Mouse (Mus musculus) gastrocnemius, postnatal 25 days (tissue): Measurements from ENCODE around the gene Nrxn2. TPM values are rescaled to one million over a fixed set of nuclear protein-coding genes. Genes with fewer than 3 reads are reported as not detected.

Experiments
- DNase-seq: peaks from one replicate; pipeline ENCODE4 v3.0.0; 2022
- total RNA-seq, 2 experiments: library from RNA; stranded (reverse); gene quantifications; 1 replicate in 1 of 2; 2 replicates in 1 of 2; pipeline ENCODE4 v1.2.3; 2021

The Nrxn2 gene
- total RNA-seq, 2 experiments from 2014 or later: 0.91 to 1.4 TPM

DNA sequence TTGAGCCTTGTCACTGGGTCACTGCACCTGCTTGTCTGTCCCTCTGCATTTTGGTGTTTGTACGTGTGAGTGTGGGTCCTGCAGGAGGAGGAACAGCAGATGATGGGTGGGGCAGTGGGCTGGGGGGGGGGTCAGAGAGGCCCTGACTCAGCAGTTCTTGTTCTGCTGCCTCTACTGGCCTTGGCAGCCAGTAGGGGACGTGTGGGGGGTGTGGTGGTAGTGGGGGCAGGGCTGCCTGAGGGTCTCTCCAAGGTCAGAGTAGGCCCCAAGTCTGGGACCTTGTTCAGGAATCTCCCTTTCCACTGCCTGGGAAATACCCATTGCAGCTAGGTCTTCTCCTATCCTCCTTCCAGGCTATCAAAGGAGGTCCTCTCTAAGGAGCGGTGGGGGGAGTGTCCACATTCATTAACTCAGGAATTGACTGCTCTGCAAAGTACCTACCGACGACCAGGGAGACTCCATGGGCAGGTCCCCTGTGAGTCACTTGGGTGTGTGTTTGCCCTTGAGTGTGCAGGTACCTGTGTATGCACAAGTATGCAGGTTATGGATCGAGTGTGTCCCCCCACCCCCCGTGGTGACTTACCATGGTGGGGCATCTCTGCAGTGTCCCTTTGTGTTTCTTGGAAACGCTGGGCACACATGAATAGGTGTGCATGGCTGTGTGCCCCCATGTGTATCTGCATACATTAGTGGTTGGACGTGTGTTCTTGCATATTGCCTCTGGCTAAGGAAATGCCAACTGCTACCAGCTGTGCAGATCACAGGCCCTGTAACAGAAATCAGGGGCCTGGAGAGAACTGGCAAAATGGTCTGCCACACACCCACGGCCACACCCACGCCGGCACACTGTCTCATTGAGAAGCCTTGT, 1.4 kb upstream of the Nrxn2 start:
- DNase-seq: no peak

DNA sequence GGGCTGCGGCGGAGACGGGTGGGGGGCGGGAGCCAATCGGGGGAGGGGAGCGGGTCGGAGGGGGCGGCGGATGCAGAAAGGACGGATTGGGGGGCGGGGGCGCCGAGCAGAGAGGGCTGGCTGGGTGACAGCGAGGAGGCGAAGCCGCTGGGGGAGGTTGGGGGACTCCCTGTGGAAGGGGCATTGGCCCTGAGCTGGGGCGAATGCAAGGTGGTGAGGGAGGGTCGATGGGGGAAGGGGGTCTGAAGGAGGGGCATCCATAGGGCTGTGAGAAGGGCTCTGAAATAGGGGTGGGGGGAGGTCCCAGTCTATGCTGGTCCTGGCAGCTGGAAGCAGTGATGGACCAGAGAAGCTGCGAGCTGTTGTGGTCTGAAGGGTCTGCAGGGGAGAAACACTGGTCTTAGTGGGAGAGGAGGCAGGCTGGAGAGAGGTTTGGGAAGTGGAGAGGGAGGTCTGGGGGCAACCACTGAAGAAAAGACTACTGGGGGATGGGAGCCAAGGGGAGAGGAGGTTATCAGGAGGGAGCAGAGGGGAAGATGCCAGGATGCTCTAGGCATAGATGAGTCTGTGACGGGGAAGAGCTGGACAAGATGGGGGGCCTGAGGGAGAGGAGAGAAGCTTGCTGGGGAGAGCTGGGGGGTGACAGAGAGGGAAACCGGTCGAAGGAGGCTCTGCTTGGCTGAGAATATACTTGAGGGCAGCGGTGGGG, 607 bp downstream of the Nrxn2 start:
- no peak for DNase-seq

DNA sequence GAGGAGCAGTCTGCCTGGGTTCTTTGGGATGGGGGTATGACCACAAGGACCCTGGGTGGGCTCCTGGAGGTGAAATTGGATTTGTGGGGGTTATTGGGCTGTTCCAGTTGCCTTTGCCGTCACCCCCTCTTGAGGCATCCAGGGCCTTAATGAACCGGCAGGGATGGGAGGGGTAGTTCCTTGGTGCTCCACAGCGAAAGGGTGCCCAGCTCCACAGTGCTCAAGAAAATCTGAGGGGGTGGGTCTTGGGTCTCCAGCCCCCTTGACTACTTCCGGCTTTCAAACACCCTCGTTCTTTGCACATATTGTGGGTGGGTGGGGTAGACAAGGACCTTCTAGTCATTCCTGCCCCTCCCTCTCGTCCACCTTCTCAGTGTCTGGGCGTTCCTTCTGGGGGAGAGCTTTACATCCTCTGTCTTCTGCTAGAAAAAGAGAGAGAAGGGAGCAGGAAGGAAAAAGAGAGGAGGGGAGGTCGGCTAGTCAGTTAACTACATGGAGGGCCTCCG, 1.3 kb downstream of the Nrxn2 start:
- DNase-seq: no peak

DNA sequence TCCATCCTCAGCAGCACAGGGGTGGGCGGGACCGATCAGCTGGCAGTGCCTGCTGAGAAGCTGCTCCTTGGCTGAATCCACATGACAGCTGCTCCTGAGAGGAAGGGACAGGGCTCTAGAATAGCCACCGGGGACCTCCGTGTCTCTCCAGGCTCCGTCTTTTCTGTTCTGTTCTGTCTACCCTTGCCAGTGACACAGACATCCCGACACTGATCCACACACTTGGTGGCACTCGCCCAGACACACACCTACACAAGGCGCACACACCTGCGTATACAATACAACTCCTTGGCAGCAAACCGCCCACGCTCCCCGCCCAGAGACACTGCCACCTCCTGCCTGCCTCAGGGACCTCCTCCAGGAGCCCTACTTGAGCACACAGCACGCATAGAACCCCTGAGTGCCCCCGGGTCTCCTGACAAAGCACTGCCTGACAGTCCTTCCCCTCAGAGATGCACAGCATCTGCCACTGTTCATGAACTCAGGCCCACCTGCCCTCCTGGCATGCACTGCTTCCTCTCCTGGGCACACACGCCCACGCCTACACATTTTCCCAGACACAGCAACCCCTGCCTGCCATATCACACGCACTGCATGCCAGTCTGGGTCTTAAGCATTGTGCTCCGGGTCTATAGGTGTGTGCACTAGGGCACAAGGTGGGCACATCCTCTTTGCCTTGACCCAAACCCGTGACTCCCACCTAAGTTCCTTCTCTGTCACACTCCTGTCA, 2.1 kb downstream of the Nrxn2 start:
- DNase-seq: no peak

DNA sequence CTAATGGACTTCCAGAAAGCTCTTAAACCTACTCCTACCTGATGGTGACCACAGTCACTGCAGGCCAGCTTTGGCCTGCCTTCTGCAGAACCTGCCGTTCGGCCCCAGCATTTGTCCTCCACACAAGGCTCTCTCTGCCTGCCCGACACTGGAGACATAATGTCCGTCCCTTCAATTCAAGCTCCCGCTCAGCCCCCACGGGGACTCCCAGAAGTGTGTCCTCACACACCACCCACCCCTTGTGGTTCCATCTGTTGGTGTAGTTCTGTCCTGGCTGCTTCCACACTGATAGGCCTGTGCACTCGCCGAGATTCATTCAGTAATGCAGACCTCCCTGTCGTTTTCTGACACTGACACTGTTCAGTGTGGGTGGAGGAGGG, 2.7 kb downstream of the Nrxn2 start:
- no peak for DNase-seq

DNA sequence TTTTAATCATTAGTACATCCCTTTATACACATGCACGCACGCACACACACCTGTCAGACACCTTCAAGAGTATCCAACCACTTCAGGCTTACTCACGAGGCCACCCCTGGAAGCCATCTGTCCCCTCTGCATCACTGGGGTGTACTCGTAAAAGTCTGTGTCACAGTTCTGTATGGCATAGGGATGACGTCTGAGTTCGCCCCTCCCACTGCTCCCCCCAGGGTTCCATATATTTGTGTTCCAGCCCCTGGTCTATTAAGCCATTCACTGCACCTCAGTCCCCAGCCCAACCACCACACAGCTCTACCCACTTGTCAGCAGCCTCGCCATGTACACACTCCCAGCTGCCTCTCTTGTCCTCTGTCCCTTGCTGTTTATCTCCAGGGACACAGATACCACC, 3.5 kb downstream of the Nrxn2 start:
- DNase-seq: no peak

DNA sequence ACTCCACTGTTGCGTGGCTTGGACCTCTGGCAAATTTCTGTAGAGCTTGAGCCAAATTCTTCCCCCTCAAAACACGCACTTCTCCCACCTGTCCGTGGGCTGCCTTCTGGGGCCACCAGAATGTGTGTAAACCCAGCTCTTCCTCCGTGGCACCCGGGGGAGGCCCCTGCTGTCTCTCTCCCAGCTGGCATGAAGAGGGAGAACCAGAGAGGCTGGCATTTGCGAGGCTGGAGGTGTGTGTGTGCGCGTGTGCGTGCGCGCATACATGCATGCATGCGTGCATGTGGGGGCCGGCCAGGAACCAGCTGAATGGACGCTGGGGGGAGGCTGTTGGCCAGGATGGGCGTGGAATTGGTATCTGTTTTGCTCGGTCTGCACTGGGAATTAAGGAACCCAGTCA, 4.7 kb downstream of the Nrxn2 start:
- no peak for DNase-seq

DNA sequence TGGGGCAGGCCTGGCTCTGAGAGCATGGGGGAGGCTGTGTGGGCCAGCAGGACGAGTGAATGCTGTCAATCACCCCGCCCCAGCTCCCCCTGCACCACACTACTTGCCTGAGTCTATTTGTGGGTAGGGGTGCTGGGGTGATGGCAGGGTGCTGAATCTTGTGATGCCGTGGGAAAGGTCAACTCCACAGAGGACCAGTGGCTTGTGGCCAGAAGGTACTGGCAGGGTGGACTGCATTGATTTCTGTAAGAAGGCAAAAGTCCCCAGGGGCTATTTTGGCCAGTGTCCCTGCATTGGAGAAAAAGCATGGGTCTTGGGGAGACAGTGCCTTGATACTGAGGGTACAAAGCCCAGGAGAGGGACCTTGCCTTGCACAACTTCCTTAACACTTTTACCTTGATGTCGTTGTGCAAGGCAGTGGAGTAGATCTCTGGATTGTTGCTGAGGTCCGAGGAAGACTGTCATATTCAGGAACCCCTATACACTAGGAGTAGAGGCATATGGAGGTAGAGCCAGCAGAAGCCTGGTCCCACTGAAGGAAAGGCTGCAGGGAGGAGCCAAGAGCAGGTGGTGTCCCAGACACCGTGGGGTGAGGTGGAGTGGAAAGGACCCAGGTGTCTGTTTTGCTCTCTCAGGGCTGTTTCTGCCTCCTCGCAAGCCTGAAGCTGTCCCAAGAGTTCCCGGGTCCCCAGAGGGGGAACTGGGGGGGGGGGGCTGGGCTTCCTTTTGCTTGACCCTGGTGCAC, 5.8 kb downstream of the Nrxn2 start:
- DNase-seq: no peak

DNA sequence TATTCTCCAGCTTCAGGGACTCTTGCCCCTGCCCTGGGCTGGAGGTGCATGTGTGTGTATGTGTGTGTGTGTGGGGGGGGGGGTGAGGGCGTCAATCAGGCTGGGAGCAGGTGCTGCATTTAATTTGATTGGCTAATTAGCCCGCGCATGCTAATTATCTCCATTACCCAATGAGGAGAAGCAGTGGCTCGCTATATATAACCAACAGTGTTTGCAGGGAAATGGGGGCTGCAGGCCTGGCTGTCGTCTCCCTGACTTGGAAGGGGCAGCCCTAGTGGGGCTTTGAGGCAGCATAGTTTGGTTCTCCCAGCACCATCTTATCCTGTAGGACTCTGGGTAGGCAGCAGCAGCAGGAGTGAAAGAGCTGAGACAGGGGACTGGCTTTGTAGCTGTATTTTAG, 7.1 kb downstream of the Nrxn2 start:
- no peak for DNase-seq

DNA sequence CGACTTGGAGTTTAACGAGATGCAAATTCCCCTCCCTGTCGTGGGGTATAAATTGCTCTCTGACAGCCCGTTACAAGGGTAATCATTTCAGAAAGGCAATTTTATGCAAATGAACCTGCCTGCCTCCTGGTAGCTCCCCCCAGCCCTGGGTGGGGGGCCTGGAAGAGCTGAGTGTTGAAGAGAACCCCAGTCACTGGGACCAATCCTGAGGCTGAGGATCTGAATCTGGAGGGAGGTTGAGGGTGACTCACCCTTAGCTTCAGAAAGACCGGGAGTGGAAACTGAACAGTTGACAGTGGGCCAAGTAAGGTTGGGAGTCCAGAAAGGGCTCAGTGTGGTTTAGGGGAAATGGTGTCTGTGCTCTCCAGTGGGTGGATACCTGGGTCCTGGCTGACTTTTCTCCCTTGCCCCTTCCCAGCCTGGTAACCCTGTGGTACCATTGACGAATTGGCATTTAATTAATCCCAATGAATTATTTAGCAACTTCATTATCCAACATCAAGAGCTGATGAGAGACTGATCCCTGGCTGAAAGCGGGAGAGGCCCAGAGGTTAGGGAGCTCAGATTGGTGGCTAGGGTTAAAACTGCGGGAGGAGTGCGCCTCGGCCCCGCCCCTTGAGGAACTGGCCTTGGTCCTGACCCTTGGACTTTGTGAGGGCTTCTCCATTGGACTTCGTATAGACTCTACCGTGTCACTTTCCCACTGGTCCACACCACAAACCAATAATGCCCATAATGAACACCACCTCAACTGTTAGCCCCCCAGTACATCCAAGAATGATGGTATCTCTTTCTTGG, 8.4 kb downstream of the Nrxn2 start:
- no peak for DNase-seq

DNA sequence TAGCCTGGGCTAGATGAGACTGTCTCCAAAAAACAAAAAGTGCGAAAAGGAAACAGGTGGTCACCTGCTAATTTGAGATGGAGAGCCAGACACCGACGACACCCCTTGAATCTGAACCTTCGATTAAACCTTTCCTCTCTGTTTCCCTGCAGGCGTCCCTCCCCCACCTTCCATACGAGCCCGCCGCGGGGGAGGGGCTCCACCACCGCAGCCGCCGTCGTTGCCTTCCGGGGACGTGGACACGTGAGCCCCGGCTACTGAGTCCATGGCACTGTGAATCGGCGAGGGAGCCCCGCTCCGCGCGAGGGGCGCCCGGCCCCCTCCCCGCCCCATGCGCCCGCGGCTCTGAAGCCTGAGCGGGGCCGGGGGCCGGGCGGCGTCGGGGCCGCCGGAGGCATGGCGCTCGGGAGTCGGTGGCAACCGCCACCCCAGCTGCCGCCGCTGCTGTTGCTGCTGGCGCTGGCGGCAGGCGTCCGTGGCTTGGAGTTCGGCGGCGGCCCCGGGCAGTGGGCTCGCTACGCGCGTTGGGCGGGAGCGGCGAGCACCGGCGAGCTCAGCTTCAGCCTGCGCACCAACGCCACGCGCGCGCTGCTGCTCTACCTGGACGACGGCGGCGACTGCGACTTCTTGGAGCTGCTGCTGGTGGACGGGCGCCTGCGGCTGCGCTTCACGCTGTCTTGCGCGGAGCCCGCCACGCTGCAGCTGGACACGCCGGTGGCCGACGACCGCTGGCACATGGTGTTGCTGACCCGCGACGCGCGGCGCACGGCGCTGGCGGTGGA, 9.3 kb downstream of the Nrxn2 start:
- no peak for DNase-seq

DNA sequence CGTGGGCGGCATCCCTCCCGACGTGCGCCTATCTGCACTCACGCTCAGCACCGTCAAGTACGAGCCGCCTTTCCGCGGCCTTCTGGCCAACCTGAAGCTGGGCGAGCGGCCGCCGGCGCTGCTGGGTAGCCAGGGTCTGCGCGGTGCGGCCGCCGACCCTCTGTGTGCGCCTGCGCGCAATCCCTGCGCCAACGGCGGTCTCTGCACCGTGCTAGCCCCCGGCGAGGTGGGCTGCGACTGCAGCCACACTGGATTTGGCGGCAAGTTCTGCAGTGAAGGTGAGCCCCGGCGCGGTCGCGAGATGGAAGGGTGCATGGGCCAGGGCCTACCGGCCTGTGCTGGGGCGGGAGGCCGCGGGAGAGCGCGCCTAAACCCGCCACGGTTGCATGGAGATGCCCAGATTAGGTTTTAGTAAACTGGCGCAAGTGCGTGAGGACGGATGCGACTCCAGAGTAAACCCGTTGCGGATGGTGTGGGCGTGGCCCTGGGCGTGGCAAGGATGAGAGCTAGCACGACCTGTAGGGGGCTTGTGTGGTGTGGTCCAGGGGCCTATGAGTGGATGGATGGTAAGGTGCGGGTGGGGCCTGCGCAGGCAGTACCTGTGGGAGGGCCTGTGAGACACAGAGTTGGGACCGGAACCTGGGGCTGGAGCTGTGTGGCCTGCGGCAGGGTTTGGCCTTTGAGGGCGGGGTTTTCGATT, 10.1 kb downstream of the Nrxn2 start:
- no peak for DNase-seq

DNA sequence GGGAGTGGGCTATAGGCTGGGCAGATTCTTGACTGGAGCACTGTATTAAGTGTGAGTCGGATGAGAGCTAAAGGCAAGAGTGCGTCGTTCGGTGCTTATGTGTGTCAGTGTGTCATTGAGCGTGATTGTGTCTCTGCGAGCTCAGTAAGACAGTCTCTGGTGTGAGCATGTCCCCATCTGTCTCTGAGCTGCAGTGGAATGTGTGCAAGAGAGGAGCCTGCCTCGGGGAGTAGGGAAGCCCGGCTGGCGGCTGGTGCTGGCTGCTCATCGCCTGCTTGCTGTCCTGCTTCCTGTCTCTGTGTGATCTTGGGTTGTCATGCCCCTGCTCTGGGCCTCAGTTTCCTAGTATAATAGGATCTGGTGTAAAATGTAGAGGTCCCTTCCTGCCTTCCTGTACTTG, 24.5 kb downstream of the Nrxn2 start:
- DNase-seq: no peak

DNA sequence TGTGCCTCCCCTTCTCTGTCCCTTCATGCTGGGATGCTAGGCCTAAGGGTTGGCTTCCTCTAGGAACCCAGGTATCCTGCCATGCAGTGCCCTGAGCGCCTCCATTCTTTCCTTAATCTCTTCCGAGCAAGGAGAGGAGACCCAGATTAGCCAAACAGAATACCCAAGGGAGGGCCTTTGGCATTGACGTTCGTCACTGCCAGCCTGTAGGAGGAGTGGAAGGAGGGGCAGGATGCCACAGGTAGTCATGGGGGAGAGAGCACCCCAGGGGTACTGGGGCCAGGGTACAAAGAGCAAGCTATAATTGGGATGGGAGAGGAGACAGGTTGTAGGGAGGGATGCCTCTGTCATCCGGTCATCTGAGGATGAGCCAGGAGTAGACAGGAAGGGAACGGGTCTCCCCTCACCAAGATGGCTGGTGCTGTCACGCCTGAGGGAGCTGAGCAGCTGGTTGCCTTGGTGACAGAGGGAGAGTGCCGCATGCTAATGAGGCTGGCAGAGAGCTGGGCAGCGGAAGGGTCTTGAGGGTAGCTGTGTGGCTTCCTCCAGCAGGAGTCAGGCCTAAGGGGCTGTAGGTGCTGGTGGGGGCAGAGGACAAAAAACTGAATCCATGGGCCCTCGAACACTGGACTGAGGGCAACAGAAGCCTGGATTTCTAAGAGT, 27.4 kb downstream of the Nrxn2 start:
- DNase-seq: no peak

DNA sequence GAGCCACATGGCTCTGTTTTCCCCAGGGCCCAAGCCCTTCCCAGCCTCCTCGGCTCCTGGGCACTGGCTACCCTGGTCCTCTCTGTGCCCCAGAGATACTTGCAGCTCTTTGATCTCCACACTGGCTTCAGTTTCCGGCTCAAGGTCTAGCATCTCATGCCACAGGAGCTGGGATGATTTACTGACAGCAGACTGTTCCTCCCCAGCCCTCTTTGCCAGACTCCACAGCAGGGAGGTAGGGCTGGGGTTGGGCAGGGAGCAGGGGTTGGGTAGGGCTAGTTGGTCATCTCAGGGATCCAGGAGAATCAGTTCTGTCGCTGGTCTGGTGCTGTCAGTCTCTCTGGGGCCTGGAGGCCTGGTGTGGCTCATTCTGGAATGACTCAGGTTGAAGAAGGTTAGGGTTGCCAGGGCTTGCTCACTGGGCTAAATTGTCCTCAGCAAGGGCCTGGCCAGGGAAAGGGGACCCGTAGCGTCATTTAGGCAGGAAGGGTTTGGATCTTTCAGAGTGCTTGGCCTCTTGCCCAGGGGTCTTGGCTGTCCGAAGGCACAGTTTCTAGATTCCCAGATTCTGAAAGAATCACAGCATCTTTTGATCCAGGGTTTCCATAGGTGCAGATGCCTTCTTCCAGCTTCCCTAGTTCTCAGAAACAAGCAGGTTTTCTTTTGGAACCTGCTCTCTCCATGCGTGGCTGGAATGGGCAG, 28.4 kb downstream of the Nrxn2 start:
- DNase-seq: no peak

DNA sequence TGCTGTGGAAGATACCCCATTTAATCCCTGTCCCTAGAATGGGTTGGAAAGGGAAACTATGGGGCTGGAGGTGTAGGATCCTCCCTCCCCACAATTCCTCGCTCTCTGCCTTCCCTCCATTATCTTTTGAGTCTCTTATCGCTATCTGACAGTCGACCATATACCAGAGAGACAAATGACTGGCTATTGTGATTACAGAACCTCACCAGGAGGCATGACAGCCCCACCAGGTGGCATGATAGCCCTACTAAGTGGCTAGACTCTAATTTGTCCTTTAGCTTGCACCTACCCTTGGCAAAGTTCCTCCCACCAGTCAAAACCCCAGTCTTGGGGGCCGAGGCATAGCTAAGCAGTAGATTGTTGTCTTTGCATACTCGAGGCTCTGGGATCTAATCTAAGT, 30.2 kb downstream of the Nrxn2 start:
- no peak for DNase-seq

DNA sequence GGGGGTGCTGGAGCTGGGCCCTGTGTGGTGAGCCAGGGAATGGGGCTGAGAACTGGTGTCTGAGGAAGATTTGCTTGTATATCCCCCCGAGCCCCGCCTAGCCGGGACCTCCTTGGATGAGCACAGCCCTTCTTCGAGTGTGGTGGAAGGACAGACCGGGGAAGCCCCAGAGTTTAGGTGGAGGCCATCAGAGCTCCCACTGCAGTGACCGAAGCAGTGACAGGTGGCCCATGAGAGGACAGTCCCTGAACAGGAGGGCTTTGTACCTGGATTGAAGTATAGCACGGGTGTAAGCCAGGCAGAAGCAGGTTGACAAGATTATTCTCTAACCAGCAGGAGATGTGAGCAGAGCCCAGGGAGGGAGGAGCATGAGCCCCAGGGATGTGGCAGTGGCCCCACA, 31.3 kb downstream of the Nrxn2 start:
- no peak for DNase-seq

DNA sequence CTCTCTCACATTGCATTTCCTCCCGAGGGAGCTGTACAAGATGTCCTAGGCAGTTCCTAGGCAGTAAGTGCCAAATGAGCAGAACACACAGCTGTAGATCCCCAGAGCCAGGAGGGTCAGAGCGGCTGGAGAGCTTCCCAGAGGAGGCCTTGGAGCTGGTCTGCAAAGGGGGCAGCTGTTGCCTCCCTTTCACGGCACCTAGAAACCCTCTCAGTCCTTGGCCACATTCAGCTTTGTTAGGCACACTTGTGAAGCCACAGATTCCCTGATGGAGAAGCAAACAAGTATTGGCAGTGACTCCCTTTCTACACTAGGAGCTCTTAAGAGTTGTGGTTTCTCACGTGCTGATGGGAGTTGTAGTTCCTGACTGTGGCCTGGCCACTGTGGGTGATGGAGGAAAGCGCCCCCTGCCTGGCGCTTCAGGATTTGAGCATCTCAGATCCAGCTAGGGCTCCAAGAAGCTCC, 33.5 kb downstream of the Nrxn2 start:
- peak; percentile 88 for DNase-seq
